Mouse (Mus musculus): ENCODE results near the gene Sec14l1. TPM values are rescaled to one million over a fixed set of nuclear protein-coding genes. Genes with fewer than 3 reads are reported as not detected.

The Sec14l1 gene
- total and polyA plus RNA-seq, 3 experiments: 42.0 to 55.9 TPM; not detected in 1

- TF ChIP-seq MYC (IDR thresholded peaks at IDR 0.05; ENCODE audit: low read depth, low read length): no peak
- no peak for TF ChIP-seq BHLHE40 (IDR thresholded peaks at IDR 0.05; ENCODE audit: borderline replicate concordance, low read depth, low read length)
- peak in 2 of 3 experiments; percentile 4 to 22; a peak in 1 of 6 replicates for TF ChIP-seq CTCF (IDR thresholded peaks at IDR 0.05 in 2 of 3, conservative IDR thresholded peaks at IDR 0.05 in 1 of 3; ENCODE audit: control insufficient read depth in 1 of 3, insufficient read depth in 1 of 3, low read depth in 2 of 3, low read length in 3 of 3, poor library complexity in 1 of 3, severe bottlenecking in 1 of 3)
- no peak for TF ChIP-seq NRF1 (IDR thresholded peaks at IDR 0.05; ENCODE audit: insufficient read depth, low read depth, low read length, poor library complexity, severe bottlenecking)
- Histone ChIP-seq H3K27me3 (ENCODE audit: control insufficient read depth in 1 of 2, insufficient read depth in 2 of 2, low read length in 2 of 2) (no peaks in the 10 kb centered on the region), H3K27ac (ENCODE audit: control insufficient read depth, low read depth, low read length) (no peak overlapping the region), H3K4me3 (ENCODE audit: control insufficient read depth in 1 of 2, insufficient read depth in 1 of 2, low read depth in 2 of 2, low read length in 2 of 2) (no peak overlapping the region), H3K79me2 (ENCODE audit: control insufficient read depth, insufficient read depth, low read length, poor library complexity) (no peaks in the 10 kb centered on the region), H3K9me3 (replicated peaks; ENCODE audit: insufficient read depth, low read length) (no peaks in the 10 kb centered on the region), H3K9ac (ENCODE audit: control insufficient read depth, low read depth, low read length, poor library complexity, severe bottlenecking) (no peak overlapping the region), H3K36me3 (ENCODE audit: control insufficient read depth in 1 of 2, insufficient read depth in 2 of 2, low read length in 2 of 2) (peaks cover 0 to 44% of the 10 kb centered on the region in 2 experiments; a peak in 2 of 4 replicates), H3K4me1 (ENCODE audit: control insufficient read depth in 1 of 2, insufficient read depth in 2 of 2, low read length in 2 of 2) (peaks cover 29 to 46% of the 10 kb centered on the region in 2 experiments)
- DNase-seq (ENCODE audit: low read depth, low spot score): no peak
These were observed 8.2 kb upstream of the Sec14l1 start for GRCm38 (mm10) chr11:117106633-117107334.

GRCm38 (mm10) chr11:117107837-117108236, 7.1 kb upstream of the Sec14l1 start:
- Histone ChIP-seq H3K4me1 (ENCODE audit: control insufficient read depth in 1 of 2, insufficient read depth in 2 of 2, low read length in 2 of 2) (peaks cover 35 to 49% of the 10 kb centered on the region in 2 experiments), H3K79me2 (ENCODE audit: control insufficient read depth, insufficient read depth, low read length, poor library complexity) (no peaks in the 10 kb centered on the region)
- TF ChIP-seq USF2 (IDR thresholded peaks at IDR 0.05; ENCODE audit: borderline replicate concordance in 1 of 2, insufficient read depth in 1 of 2, low read depth in 1 of 2, low read length in 2 of 2) (no peak), MAFK (IDR thresholded peaks at IDR 0.05; ENCODE audit: borderline replicate concordance, low read depth, low read length) (no peak), E2F4 (IDR thresholded peaks at IDR 0.05; ENCODE audit: borderline replicate concordance, low read depth, low read length) (no peak), GATA1 (IDR thresholded peaks at IDR 0.05; ENCODE audit: low read depth, low read length) (peak; percentile 56; the same call in 1 of the 2 replicates), ETS1 (IDR thresholded peaks at IDR 0.05; ENCODE audit: low read depth, low read length) (0 out of 2 replicates have a peak, but pooled peaks have one; percentile 5), RCOR1 (IDR thresholded peaks at IDR 0.05; ENCODE audit: low read depth, low read length) (no peak), GABPA (IDR thresholded peaks at IDR 0.05; ENCODE audit: low read depth, low read length) (no peak), MAZ (IDR thresholded peaks at IDR 0.05; ENCODE audit: low read depth, low read length) (peak; percentile 56; the same call in 1 of the 2 replicates), POLR2AphosphoS5 (IDR thresholded peaks at IDR 0.05; ENCODE audit: borderline replicate concordance, low read depth, low read length) (no peak), ELF1 (IDR thresholded peaks at IDR 0.05; ENCODE audit: low read depth, low read length) (0 out of 2 replicates have a peak, but pooled peaks have one; percentile 17), ZKSCAN1 (IDR thresholded peaks at IDR 0.05; ENCODE audit: low read depth, low read length) (no peak), EP300 (IDR thresholded peaks at IDR 0.05; ENCODE audit: low read depth in 1 of 2, low read length in 2 of 2) (peak in 1 of 2 experiments; percentile 35; a peak in 1 of 4 replicates)

More at GRCm38 (mm10) chr11:117107837-117108236, 7.1 kb upstream of the Sec14l1 start:
- Histone ChIP-seq H3K36me3 (ENCODE audit: control insufficient read depth in 1 of 2, insufficient read depth in 2 of 2, low read length in 2 of 2) (peaks cover 0 to 48% of the 10 kb centered on the region in 2 experiments; a peak in 2 of 4 replicates), H3K9me3 (replicated peaks; ENCODE audit: insufficient read depth, low read length) (no peaks in the 10 kb centered on the region), H3K27me3 (ENCODE audit: control insufficient read depth in 1 of 2, insufficient read depth in 2 of 2, low read length in 2 of 2) (no peaks in the 10 kb centered on the region), H3K9ac (ENCODE audit: control insufficient read depth, low read depth, low read length, poor library complexity, severe bottlenecking) (no peak overlapping the region), H3K27ac (ENCODE audit: control insufficient read depth, low read depth, low read length) (peak overlapping the region; percentile 71; the same call in 1 of the 2 replicates), H3K4me3 (ENCODE audit: control insufficient read depth in 1 of 2, insufficient read depth in 1 of 2, low read depth in 2 of 2, low read length in 2 of 2) (no peak overlapping the region)
- peak; percentile 46 for DNase-seq (ENCODE audit: low read depth, low spot score)

Measured in MEL (cell line).